Mouse (Mus musculus): ENCODE results near the gene Ptpro.

DNA sequence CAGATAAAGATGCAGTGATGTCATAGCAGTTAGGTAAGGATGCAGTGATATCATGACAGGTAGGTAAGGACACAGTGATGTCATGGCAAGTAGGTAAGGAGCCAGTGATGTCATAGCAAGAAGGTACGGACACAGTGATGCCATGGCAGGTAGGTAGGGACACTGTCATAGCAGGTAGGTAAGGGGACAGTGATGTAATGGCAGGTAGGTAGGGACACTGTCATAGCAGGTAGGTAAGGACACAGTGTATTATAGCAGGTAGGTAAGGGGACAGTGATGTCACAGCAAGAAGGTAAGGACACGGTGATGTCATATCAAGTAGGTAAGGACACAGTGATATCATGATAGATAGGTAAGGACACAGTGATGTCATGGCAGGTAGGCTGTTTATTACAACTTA is 244.4 kb downstream of the Ptpro start:
- TF ChIP-seq POLR2A (IDR thresholded peaks at IDR 0.05; ENCODE audit: low read depth, low read length): no peak
- no peak for TF ChIP-seq CTCF (IDR thresholded peaks at IDR 0.05; ENCODE audit: borderline replicate concordance, insufficient read depth, low read length)

Data from embryonic fibroblast, embryonic 13.5 days (primary cell).